Mouse (Mus musculus) G1E (cell line): ENCODE measurements around the gene Zfp446.

ENCODE experiments used
- CTCF ChIP-seq: IDR thresholded peaks from 2 replicates; pipeline ENCODE4 v1.5.1; 2012; ENCODE audit warnings: low read depth, low read length, inconsistent platforms, mixed read lengths
- GATA1 ChIP-seq: IDR thresholded peaks from 2 replicates; pipeline ENCODE4 v1.6.1; 2012; ENCODE audit warnings: borderline replicate concordance, low read length, inconsistent platforms, mixed read lengths
- POLR2AphosphoS5 ChIP-seq: IDR thresholded peaks from 2 replicates; pipeline ENCODE4 v1.6.1; 2012; ENCODE audit warnings: low read depth, low read length, inconsistent platforms; ENCODE audit not compliant: insufficient replicate concordance
- TAL1 ChIP-seq: conservative IDR thresholded peaks from 2 replicates; pipeline ENCODE4 v1.6.1; 2012; ENCODE audit warnings: low read depth, low read length, inconsistent platforms, mixed read lengths

GRCm38 (mm10) chr7:13034148-13034977, 56.7 kb downstream of the Zfp446 start, which contains the start of gene Chmp2a:
- no peak for TF ChIP-seq CTCF
- no peak for TF ChIP-seq GATA1
- TF ChIP-seq POLR2AphosphoS5, result peak; percentile 94; the same call in 1 of the 2 replicates
- TF ChIP-seq TAL1, result no peak
